Mouse (Mus musculus): ENCODE measurements at regions not wholly inside any gene's neighbourhood (a gene's known extent, or its start where the extent isn't known, plus 50 kb on each side); places are given as distances from the start of the nearest gene placed in this dataset.
A peak's percentile ranks its signal among the peaks of the same experiment; 100 is the strongest.

DNA sequence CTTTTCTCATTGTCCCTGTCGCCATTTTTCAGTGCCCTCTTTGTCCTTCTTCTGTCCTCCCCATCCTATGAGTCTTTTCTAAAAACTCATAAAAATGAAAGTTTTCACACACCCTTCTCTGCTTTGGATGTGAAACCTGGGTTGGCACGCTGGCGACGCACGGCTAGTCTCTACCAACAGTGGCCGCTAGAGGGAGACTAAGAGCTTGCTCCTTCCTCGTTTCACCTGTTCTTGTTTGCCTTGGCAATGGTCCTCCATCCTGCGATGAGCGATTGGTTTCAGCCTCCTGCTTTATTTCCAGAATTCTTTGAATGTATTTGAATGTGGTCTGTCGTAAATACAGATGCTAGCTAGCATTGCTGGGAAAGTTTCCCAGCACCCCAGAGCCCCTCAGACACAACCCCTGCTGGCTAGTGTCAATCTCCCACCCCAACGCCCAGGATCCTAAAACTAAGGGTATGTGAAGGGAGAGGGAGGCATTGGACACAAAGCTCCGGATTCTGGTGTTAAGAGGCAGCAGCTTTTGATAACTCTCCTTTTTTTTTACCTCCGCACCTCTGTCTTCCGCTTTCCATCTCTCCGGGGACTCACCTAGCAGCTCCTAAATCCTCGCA, 85.8 kb upstream of the Hmcn1 start:
- H3K4me3 ChIP-seq (ENCODE audit: low read depth, low read length): no peak overlapping the region
- peak overlapping the region; percentile 78 for H3K27ac ChIP-seq (ENCODE audit: low read depth)
- ATAC-seq: peak; percentile 79
- H3K4me1 ChIP-seq (ENCODE audit: insufficient read depth): peaks cover 18% of the 10 kb centered on the region
- H3K9ac ChIP-seq (replicated peaks): 0 out of 2 replicates have a peak overlapping the region, but pooled peaks have one; percentile 9
- peak; percentile 89 for DNase-seq
- WGBS (ENCODE audit: insufficient replicate concordance): 35% methylated on average over 16 of the region's 16 CpGs
- peak overlapping the region; percentile 67 for H3K4me2 ChIP-seq (ENCODE audit: low read depth, low read length)
- TF ChIP-seq CTCF (IDR thresholded peaks at IDR 0.05; ENCODE audit: low read depth) (peak; percentile 99), EP300 (IDR thresholded peaks at IDR 0.05; ENCODE audit: low read depth) (peak; percentile 33; the same call in 1 of the 2 replicates)
- H3K9me3 ChIP-seq (ENCODE audit: low read length): no peaks in the 10 kb centered on the region
- no peaks in the 10 kb centered on the region for H3K36me3 ChIP-seq (replicated peaks; ENCODE audit: insufficient read depth, low read length)
- no peaks in the 10 kb centered on the region for H3K27me3 ChIP-seq (ENCODE audit: insufficient read depth, low read length)

DNA sequence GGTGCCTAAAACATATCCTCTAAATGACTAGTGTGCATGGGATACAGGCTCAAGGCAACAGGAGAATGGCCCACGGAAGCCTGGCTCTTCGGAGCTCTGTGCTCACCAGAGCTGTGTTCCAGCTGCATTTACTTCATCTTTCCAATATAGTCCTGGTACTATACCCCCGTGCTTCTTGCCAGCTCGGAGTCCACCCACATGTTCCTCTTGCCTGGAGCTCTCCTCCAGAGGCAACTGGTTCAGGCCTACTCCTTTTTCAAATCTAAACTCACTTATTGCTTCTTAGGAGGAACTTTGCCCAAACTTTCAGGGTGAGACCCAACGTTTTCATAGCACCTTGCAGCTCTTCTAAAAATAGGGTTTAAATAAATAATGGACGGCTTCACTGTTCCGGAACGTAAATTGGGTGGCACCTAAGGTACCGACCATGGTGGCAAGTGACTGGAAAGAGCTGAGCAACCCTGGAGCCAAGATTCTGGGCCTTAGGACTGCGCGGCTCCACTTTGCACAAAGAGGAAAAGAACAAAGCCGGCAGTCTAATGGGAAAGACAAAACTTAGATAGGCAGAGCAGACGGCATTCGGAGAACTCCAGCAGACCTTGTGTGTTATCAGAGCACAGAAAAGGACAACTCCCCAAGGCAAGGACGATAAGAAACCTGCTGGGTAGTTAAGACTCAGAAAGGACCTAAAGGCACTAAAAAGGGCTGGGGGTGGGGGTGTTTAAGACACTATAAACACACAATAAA, 86.6 kb upstream of the Hmcn1 start:
- no peak overlapping the region for H3K4me3 ChIP-seq (ENCODE audit: low read depth, low read length)
- H3K9ac ChIP-seq (replicated peaks): peak overlapping the region; percentile 58
- 53% methylated on average over 15 of the region's 15 CpGs for WGBS (ENCODE audit: insufficient replicate concordance)
- peaks cover 18% of the 10 kb centered on the region for H3K4me1 ChIP-seq (ENCODE audit: insufficient read depth)
- DNase-seq: peak; percentile 26
- no peaks in the 10 kb centered on the region for H3K36me3 ChIP-seq (replicated peaks; ENCODE audit: insufficient read depth, low read length)
- H3K27ac ChIP-seq (ENCODE audit: low read depth): peak overlapping the region; percentile 78
- peak; percentile 81 for ATAC-seq
- H3K4me2 ChIP-seq (ENCODE audit: low read depth, low read length): peak overlapping the region; percentile 67
- H3K27me3 ChIP-seq (ENCODE audit: insufficient read depth, low read length): no peaks in the 10 kb centered on the region
- TF ChIP-seq CTCF (IDR thresholded peaks at IDR 0.05; ENCODE audit: low read depth): no peak
- TF ChIP-seq EP300 (IDR thresholded peaks at IDR 0.05; ENCODE audit: low read depth): peak; percentile 96
- H3K9me3 ChIP-seq (ENCODE audit: low read length): no peaks in the 10 kb centered on the region

DNA sequence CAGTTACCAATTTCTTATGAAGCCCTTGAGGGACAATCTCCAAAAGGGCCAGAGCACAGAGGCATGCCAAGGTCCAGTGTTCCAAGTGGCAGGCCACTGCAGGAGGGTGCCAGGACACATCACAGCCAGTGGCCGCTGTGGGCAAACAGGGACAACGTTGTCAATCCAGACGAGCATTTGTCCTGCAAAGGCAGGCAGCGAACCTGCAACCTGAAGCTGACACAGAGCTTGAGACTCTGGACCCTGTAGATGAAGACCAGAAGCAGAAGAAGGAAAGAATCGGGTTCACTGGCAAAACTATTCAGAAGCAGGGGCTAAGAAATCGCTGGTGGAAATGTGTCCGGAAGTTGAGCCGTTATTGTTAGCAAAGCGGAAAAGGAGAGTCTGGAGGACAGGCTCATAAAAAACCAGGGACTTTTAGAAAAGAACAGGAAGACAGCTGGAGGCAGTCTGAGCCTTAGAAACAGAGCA, 87.3 kb upstream of the Hmcn1 start:
- H3K9ac ChIP-seq (replicated peaks): peak overlapping the region; percentile 42; the same call in 1 of the 2 replicates
- H3K27me3 ChIP-seq (ENCODE audit: insufficient read depth, low read length): no peaks in the 10 kb centered on the region
- no peaks in the 10 kb centered on the region for H3K9me3 ChIP-seq (ENCODE audit: low read length)
- no peak overlapping the region for H3K4me3 ChIP-seq (ENCODE audit: low read depth, low read length)
- peak overlapping the region; percentile 67 for H3K4me2 ChIP-seq (ENCODE audit: low read depth, low read length)
- peak overlapping the region; percentile 78 for H3K27ac ChIP-seq (ENCODE audit: low read depth)
- TF ChIP-seq EP300 (IDR thresholded peaks at IDR 0.05; ENCODE audit: low read depth): no peak
- no peak; the same call in 1 of the 2 replicates for TF ChIP-seq CTCF (IDR thresholded peaks at IDR 0.05; ENCODE audit: low read depth)
- no peaks in the 10 kb centered on the region for H3K36me3 ChIP-seq (replicated peaks; ENCODE audit: insufficient read depth, low read length)
- peak; percentile 24 for DNase-seq
- peaks cover 18% of the 10 kb centered on the region for H3K4me1 ChIP-seq (ENCODE audit: insufficient read depth)
- 24% methylated on average over 9 of the region's 9 CpGs for WGBS (ENCODE audit: insufficient replicate concordance)
- ATAC-seq: no peak

DNA sequence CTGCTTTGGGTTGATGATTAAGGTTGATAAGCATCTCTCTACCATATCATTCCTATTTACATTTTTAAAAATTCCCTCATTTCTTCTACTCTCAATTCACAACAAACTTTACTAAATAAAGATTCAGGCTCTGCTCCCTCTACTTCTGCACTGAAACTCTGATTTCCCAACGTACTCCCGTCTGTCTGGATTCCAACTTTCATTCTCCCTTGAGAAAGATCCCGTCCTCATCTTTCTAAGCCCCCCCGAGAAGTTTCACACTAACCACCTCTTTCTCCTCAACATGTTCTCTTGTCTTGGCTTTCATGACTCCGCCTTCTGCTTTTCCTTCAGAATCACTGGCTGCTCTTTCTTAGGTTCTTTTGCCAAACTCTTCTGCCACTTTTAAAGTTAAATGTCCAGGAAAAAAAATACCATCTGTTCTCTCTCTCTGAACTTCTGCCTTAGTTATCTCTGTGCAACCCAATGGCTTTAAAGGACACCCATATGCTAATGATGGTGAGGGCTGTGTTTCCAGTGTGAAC, 89.3 kb upstream of the Hmcn1 start:
- peaks cover 20% of the 10 kb centered on the region for H3K4me1 ChIP-seq (ENCODE audit: insufficient read depth)
- H3K27ac ChIP-seq (ENCODE audit: low read depth): no peak overlapping the region
- no peaks in the 10 kb centered on the region for H3K36me3 ChIP-seq (replicated peaks; ENCODE audit: insufficient read depth, low read length)
- no peak overlapping the region for H3K4me2 ChIP-seq (ENCODE audit: low read depth, low read length)
- H3K27me3 ChIP-seq (ENCODE audit: insufficient read depth, low read length): no peaks in the 10 kb centered on the region
- no peak overlapping the region for H3K9ac ChIP-seq (replicated peaks)
- ATAC-seq (no peak), DNase-seq (no peak)
- H3K4me3 ChIP-seq (ENCODE audit: low read depth, low read length): no peak overlapping the region
- 85% methylated on average over 5 of the region's 5 CpGs for WGBS (ENCODE audit: insufficient replicate concordance)
- H3K9me3 ChIP-seq (ENCODE audit: low read length): no peaks in the 10 kb centered on the region
- TF ChIP-seq EP300 (IDR thresholded peaks at IDR 0.05; ENCODE audit: low read depth) (no peak), CTCF (IDR thresholded peaks at IDR 0.05; ENCODE audit: low read depth) (no peak)

DNA sequence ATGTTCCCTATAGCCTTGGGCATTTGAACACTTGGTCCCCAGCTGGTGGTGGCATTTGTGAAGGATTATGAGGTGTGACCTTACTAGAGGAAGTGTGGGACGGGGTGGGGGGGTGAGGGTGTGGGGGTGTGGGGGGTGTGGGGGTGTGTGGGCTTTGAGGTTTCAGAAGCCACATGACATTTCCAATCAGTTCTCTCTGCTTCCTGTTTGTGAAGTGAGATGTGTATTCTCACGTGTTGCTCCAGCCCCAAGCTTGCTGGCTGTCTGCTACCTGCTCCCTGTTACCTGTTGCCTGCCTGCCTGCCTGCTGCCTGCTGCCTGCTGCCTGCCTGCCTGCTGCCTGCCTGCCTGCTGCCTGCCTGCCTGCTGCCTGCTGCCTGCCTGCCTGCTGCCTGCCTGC, 90.6 kb upstream of the Hmcn1 start:
- no peaks in the 10 kb centered on the region for H3K36me3 ChIP-seq (replicated peaks; ENCODE audit: insufficient read depth, low read length)
- H3K4me2 ChIP-seq (ENCODE audit: low read depth, low read length): no peak overlapping the region
- no peak for DNase-seq
- ATAC-seq: no peak
- no peaks in the 10 kb centered on the region for H3K27me3 ChIP-seq (ENCODE audit: insufficient read depth, low read length)
- TF ChIP-seq CTCF (IDR thresholded peaks at IDR 0.05; ENCODE audit: low read depth) (no peak), EP300 (IDR thresholded peaks at IDR 0.05; ENCODE audit: low read depth) (no peak)
- no peaks in the 10 kb centered on the region for H3K9me3 ChIP-seq (ENCODE audit: low read length)
- no peak overlapping the region for H3K27ac ChIP-seq (ENCODE audit: low read depth)
- peaks cover 20% of the 10 kb centered on the region for H3K4me1 ChIP-seq (ENCODE audit: insufficient read depth)
- no peak overlapping the region for H3K4me3 ChIP-seq (ENCODE audit: low read depth, low read length)
- WGBS (ENCODE audit: insufficient replicate concordance): 41% methylated on average over 2 of the region's 2 CpGs
- H3K9ac ChIP-seq (replicated peaks): no peak overlapping the region

Data from liver, postnatal 0 days (tissue).